Mouse (Mus musculus): ENCODE measurements around the gene Lrrc46. TPM values are rescaled to one million over a fixed set of nuclear protein-coding genes. Genes with fewer than 3 reads are reported as not detected.

Gene Lrrc46
- polyA plus RNA-seq, 1 experiment from 2014 or later: 1.6 TPM

GRCm38 (mm10) chr11:96987873-96988655 lies 53.1 kb downstream of the Lrrc46 start:
- peaks cover 26% of the 10 kb centered on the region for H3K4me1 ChIP-seq (ENCODE audit: control insufficient read depth, insufficient read depth, low read length)

DNA sequence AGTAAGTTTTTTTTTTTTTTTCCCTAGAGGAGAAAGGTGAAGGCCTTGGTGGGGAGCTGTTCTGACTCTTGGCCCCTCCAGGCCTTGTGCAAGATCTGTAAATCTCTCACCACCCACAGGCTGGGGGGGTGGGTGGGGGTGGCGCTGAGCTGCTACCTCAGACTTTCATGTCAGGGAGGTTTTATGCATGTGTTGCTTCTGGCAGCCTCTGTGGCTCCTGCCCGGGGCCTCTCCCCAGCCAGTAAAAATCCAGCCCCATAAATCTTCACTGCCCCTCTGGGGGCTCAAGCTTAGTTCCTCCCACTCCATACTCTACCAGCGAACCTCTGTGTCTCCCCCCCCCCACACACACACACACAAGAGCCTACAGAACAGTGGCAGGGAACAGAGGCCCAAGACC lies 54.7 kb downstream of the Lrrc46 start:
- no peak overlapping the region for H3K4me2 ChIP-seq (replicated peaks; ENCODE audit: low read depth, low read length)
- H3K9me3 ChIP-seq (ENCODE audit: control insufficient read depth, low read length): no peaks in the 10 kb centered on the region
- H3K9ac ChIP-seq (ENCODE audit: low read depth, low read length): no peak overlapping the region
- H3K27ac ChIP-seq (ENCODE audit: low read depth, low read length): no peak overlapping the region
- H3K4me3 ChIP-seq (ENCODE audit: low read length): no peak overlapping the region
- peaks cover 4% of the 10 kb centered on the region; the same call in 1 of the 2 replicates for H3K27me3 ChIP-seq (ENCODE audit: control insufficient read depth, insufficient read depth, low read length)
- ATAC-seq (ENCODE audit: low FRiP score, low TSS enrichment): peak; percentile 48; the same call in 1 of the 2 replicates
- H3K4me1 ChIP-seq (ENCODE audit: control insufficient read depth, insufficient read depth, low read length): peaks cover 14% of the 10 kb centered on the region; the same call in 1 of the 2 replicates
- no peaks in the 10 kb centered on the region for H3K36me3 ChIP-seq (ENCODE audit: control insufficient read depth, insufficient read depth, low read length)
- 12% methylated on average over 3 of the region's 3 CpGs for WGBS

More at GRCm38 (mm10) chr11:96987873-96988655, 53.1 kb downstream of the Lrrc46 start:
- Histone ChIP-seq H3K36me3 (ENCODE audit: control insufficient read depth, insufficient read depth, low read length) (no peaks in the 10 kb centered on the region), H3K9me3 (ENCODE audit: control insufficient read depth, low read length) (no peaks in the 10 kb centered on the region), H3K4me2 (replicated peaks; ENCODE audit: low read depth, low read length) (peak overlapping the region; percentile 44), H3K9ac (ENCODE audit: low read depth, low read length) (no peak overlapping the region), H3K4me3 (ENCODE audit: low read length) (peak overlapping the region; percentile 18; the same call in 1 of the 2 replicates), H3K27me3 (ENCODE audit: control insufficient read depth, insufficient read depth, low read length) (peaks cover 4% of the 10 kb centered on the region; the same call in 1 of the 2 replicates), H3K27ac (ENCODE audit: low read depth, low read length) (no peak overlapping the region)
- WGBS: 9% methylated on average over 30 of the region's 31 CpGs
- no peak for ATAC-seq (ENCODE audit: low FRiP score, low TSS enrichment)

DNA sequence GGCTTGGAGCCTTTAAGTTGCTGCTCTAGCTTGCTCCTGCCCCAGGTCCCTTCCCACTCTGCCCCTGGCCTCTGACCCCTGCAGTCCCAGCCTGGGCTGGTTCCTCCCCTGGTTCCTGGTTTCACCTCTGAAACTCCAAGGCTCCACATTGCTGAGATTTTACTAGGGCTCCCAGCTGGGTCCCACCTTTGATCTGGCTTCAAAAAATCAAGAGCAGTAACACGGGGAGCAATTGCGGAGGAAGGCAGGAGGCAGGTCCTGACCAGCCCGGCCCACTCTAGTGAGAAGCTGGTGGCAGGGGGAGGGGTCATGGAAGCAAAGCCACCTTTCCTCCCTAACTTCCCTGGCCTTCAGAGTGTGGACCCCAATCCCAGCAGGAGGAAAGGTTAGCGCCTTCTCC lies 56.3 kb downstream of the Lrrc46 start:
- Histone ChIP-seq H3K4me2 (replicated peaks; ENCODE audit: low read depth, low read length) (no peak overlapping the region), H3K36me3 (ENCODE audit: control insufficient read depth, insufficient read depth, low read length) (no peaks in the 10 kb centered on the region), H3K27ac (ENCODE audit: low read depth, low read length) (no peak overlapping the region), H3K27me3 (ENCODE audit: control insufficient read depth, insufficient read depth, low read length) (peaks cover 4% of the 10 kb centered on the region; the same call in 1 of the 2 replicates), H3K4me1 (ENCODE audit: control insufficient read depth, insufficient read depth, low read length) (peaks cover 14% of the 10 kb centered on the region; the same call in 1 of the 2 replicates), H3K9me3 (ENCODE audit: control insufficient read depth, low read length) (no peaks in the 10 kb centered on the region), H3K9ac (ENCODE audit: low read depth, low read length) (no peak overlapping the region), H3K4me3 (ENCODE audit: low read length) (no peak overlapping the region)
- 13% methylated on average over 4 of the region's 4 CpGs for WGBS
- no peak for ATAC-seq (ENCODE audit: low FRiP score, low TSS enrichment)

Small RNA genes within 50 kb of the gene (microRNA-seq; reads per million reads assigned to microRNA genes)
- 0.63 reads per million for gene Mir8103

Other genes with a start within 250 kb of the Lrrc46 start
- 37.3 and 43.2 TPM in 2 replicates for gene Nfe2l1, start 211.4 kb downstream of the Lrrc46 start, polyA plus RNA-seq (2014; fragmentation: Nextera tagmentation; extraction: Ambion mirVana)
- gene Copz2, start 191.5 kb downstream of the Lrrc46 start, polyA plus RNA-seq (2014; fragmentation: Nextera tagmentation; extraction: Ambion mirVana): 94.7 and 106 TPM in 2 replicates
- gene Cdk5rap3, start 124.9 kb downstream of the Lrrc46 start, polyA plus RNA-seq (2014; fragmentation: Nextera tagmentation; extraction: Ambion mirVana): 66.9 and 69.1 TPM in 2 replicates
- gene Prr15l, start 113.3 kb downstream of the Lrrc46 start, polyA plus RNA-seq (2014; fragmentation: Nextera tagmentation; extraction: Ambion mirVana): 33.7 and 36.3 TPM in 2 replicates
- 17.3 and 28.0 TPM in 2 replicates for gene Pnpo, start 97.4 kb downstream of the Lrrc46 start, polyA plus RNA-seq (2014; fragmentation: Nextera tagmentation; extraction: Ambion mirVana)
- gene Sp2, start 58.4 kb downstream of the Lrrc46 start, polyA plus RNA-seq (2014; fragmentation: Nextera tagmentation; extraction: Ambion mirVana): 13.3 and 23.9 TPM in 2 replicates
- 0.57 and 0.60 TPM in 2 replicates for gene Sp6, start 28.0 kb downstream of the Lrrc46 start, polyA plus RNA-seq (2014; fragmentation: Nextera tagmentation; extraction: Ambion mirVana)
- 24.4 and 29.9 TPM in 2 replicates for gene Scrn2, start 11.5 kb downstream of the Lrrc46 start, polyA plus RNA-seq (2014; fragmentation: Nextera tagmentation; extraction: Ambion mirVana)
- 89.4 and 99.6 TPM in 2 replicates for gene Mrpl10, start 153 bp upstream of the Lrrc46 start, polyA plus RNA-seq (2014; fragmentation: Nextera tagmentation; extraction: Ambion mirVana)
- gene Osbpl7, start 9.2 kb upstream of the Lrrc46 start, polyA plus RNA-seq (2014; fragmentation: Nextera tagmentation; extraction: Ambion mirVana): 5.1 and 5.8 TPM in 2 replicates
- 0.07 TPM in 1 of 2 replicates, not detected in the other for gene Tbx21, start 73.9 kb upstream of the Lrrc46 start, polyA plus RNA-seq (2014; fragmentation: Nextera tagmentation; extraction: Ambion mirVana)
- gene Tbkbp1, start 110.1 kb upstream of the Lrrc46 start, polyA plus RNA-seq (2014; fragmentation: Nextera tagmentation; extraction: Ambion mirVana): 6.0 and 6.8 TPM in 2 replicates
- gene Kpnb1, start 146.5 kb upstream of the Lrrc46 start, polyA plus RNA-seq (2014; fragmentation: Nextera tagmentation; extraction: Ambion mirVana): 60.0 and 84.3 TPM in 2 replicates
- gene Npepps, start 239.2 kb upstream of the Lrrc46 start, polyA plus RNA-seq (2014; fragmentation: Nextera tagmentation; extraction: Ambion mirVana): 53.6 and 78.6 TPM in 2 replicates